Mouse (Mus musculus) cerebellum, postnatal 10 days (tissue): ENCODE measurements at regions not wholly inside any gene's neighbourhood (a gene's known extent, or its start where the extent isn't known, plus 50 kb on each side); places are given as distances from the start of the nearest gene placed in this dataset.

Experiments used
- DNase-seq, 2 experiments: peaks; one replicate each; pipeline ENCODE4 v3.0.0; 2021; ENCODE audit warnings: mixed read lengths in 2 of 2

- DNase-seq: peak in 1 of 2 experiments; percentile 20
These were observed 330.6 kb downstream of the Wdr11 start for GRCm38 (mm10) chr7:129922291-129922690.

- DNase-seq: no peak
These were observed 345.1 kb downstream of the Wdr11 start for GRCm38 (mm10) chr7:129936731-129937130.

GRCm38 (mm10) chr7:129937715-129938114 is 346.1 kb downstream of the Wdr11 start:
- no peak for DNase-seq

- DNase-seq: no peak
These were observed 346.5 kb downstream of the Wdr11 start for GRCm38 (mm10) chr7:129938141-129938540.

- DNase-seq: no peak
These were observed 347.6 kb downstream of the Wdr11 start for GRCm38 (mm10) chr7:129939266-129939665.

GRCm38 (mm10) chr7:129941311-129942029 is 349.8 kb downstream of the Wdr11 start:
- DNase-seq: no peak

GRCm38 (mm10) chr7:129948613-129949110 is 357.0 kb downstream of the Wdr11 start:
- no peak for DNase-seq

GRCm38 (mm10) chr7:129950456-129950855 is 358.8 kb downstream of the Wdr11 start:
- DNase-seq: no peak

GRCm38 (mm10) chr7:129958379-129958778 is 366.7 kb downstream of the Wdr11 start:
- DNase-seq: no peak

- DNase-seq: no peak
These were observed 370.9 kb downstream of the Wdr11 start for GRCm38 (mm10) chr7:129962575-129962974.

- no peak for DNase-seq
These were observed 372.5 kb downstream of the Wdr11 start for GRCm38 (mm10) chr7:129964192-129964591.

GRCm38 (mm10) chr7:129965281-129966051 is 373.8 kb downstream of the Wdr11 start:
- peak; percentile 54 to 72 for DNase-seq

- DNase-seq: peak; percentile 68 to 70
These were observed 375.1 kb downstream of the Wdr11 start for GRCm38 (mm10) chr7:129966771-129967170.

GRCm38 (mm10) chr7:129970201-129970600 is 378.5 kb downstream of the Wdr11 start:
- DNase-seq: no peak

GRCm38 (mm10) chr7:129974206-129974605 is 382.5 kb downstream of the Wdr11 start:
- DNase-seq: no peak

GRCm38 (mm10) chr7:129974837-129975236 is 383.2 kb downstream of the Wdr11 start:
- no peak for DNase-seq

GRCm38 (mm10) chr7:129975781-129976514 is 384.3 kb downstream of the Wdr11 start:
- DNase-seq: no peak

- no peak for DNase-seq
These were observed 386.9 kb downstream of the Wdr11 start for GRCm38 (mm10) chr7:129978576-129978975.

- no peak for DNase-seq
These were observed 387.7 kb downstream of the Wdr11 start for GRCm38 (mm10) chr7:129979337-129979736.

GRCm38 (mm10) chr7:129980501-129980900 is 388.8 kb downstream of the Wdr11 start:
- DNase-seq: peak; percentile 45 to 52

- no peak for DNase-seq
These were observed 390.7 kb downstream of the Wdr11 start for GRCm38 (mm10) chr7:129982411-129982810.

- no peak for DNase-seq
These were observed 392.0 kb downstream of the Wdr11 start for GRCm38 (mm10) chr7:129983601-129984120.

- DNase-seq: no peak
These were observed 392.7 kb downstream of the Wdr11 start for GRCm38 (mm10) chr7:129984367-129984766.
